Mouse (Mus musculus) lung, adult 2 months (tissue): ENCODE data around the gene Rab3ip. TPM values are rescaled to one million over a fixed set of nuclear protein-coding genes. Genes with fewer than 3 reads are reported as not detected.

ENCODE experiments used
- DNase-seq: peaks from one replicate; pipeline ENCODE4 v3.0.0; 2022
- H3K4me1 ChIP-seq: fragments of 200-500 bp; 2 replicates; pipeline ENCODE4 v1.6.1; 2011; ENCODE audit warnings: low read length; ENCODE audit not compliant: control insufficient read depth, insufficient read depth
- H3K4me3 ChIP-seq: fragments of 200-500 bp; replicated peaks from 2 replicates; pipeline ENCODE3; 2011; ENCODE audit warnings: low read depth, mild to moderate bottlenecking, control low read depth, low read length; ENCODE audit errors: extremely low read depth
- CTCF ChIP-seq: fragments of 200-500 bp; IDR thresholded peaks from 2 replicates; pipeline ENCODE4 v1.5.1; 2011; ENCODE audit warnings: mild to moderate bottlenecking, low read length, control low read depth; ENCODE audit not compliant: insufficient read depth
- POLR2A ChIP-seq: fragments of 200-500 bp; IDR thresholded peaks from 2 replicates; pipeline ENCODE4 v1.6.1; 2011; ENCODE audit warnings: low read depth, mild to moderate bottlenecking, control low read depth, low read length, borderline replicate concordance; ENCODE audit errors: extremely low read depth
- WGBS: fragments of 180-500 bp; shearing (Covaris S2); methylation state at CpG from one replicate; pipeline ENCODE4 v1.1.7; 2018; 5-methylcytosine and 5-hydroxymethylcytosine counted together
- polyA plus RNA-seq: library from polyadenylated mRNA; depleted of rRNA; stranded (reverse); fragments of >200 nt; gene quantifications from 2 replicates; pipeline ENCODE4 v1.2.3, GENCODE M21; 2012

The Rab3ip gene
- polyA plus RNA-seq, 1 experiment, result 108 TPM

DNA sequence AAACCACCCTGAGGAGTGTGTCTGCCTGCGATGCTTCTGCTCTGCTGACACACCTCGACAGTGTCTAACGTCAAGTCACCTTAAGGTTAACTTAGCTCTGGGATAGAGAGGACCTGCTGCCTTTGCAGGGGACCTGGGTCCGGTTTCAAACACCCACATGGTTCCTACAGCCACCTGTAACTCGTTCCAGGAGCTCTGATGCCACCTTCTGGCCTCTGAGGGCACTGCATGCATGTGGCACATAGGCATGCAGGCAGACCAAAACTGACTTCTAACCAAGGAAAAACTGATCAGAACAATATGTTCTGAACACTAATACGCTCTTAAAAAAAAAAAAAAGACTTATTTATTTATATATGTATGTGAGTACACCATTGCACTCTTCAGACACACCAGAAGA, 7.5 kb downstream of the Rab3ip start:
- TF ChIP-seq POLR2A (no peak), CTCF (peak; percentile 59)
- no peak for DNase-seq
- Histone ChIP-seq H3K4me1 (peaks cover 2% of the 10 kb centered on the region; the same call in 1 of the 2 replicates), H3K4me3 (no peak overlapping the region)
- WGBS, result 91% methylated on average over 6 of the region's 6 CpGs

- TF ChIP-seq CTCF, result no peak
- TF ChIP-seq POLR2A, result no peak
- 74% methylated on average over 12 of the region's 12 CpGs for WGBS
- Histone ChIP-seq H3K4me1 (peaks cover 4% of the 10 kb centered on the region), H3K4me3 (no peak overlapping the region)
- DNase-seq, result no peak
Measured at GRCm38 (mm10) chr10:116935028-116935427, 15.5 kb downstream of the Rab3ip start.

- Histone ChIP-seq H3K4me1 (peaks cover 4% of the 10 kb centered on the region), H3K4me3 (no peak overlapping the region)
- whole genome bisulfite sequencing, result 88% methylated on average over 7 of the region's 7 CpGs
- no peak for DNase-seq
- TF ChIP-seq POLR2A (no peak), CTCF (no peak)
Measured at GRCm38 (mm10) chr10:116933794-116934193, 16.8 kb downstream of the Rab3ip start.

DNA sequence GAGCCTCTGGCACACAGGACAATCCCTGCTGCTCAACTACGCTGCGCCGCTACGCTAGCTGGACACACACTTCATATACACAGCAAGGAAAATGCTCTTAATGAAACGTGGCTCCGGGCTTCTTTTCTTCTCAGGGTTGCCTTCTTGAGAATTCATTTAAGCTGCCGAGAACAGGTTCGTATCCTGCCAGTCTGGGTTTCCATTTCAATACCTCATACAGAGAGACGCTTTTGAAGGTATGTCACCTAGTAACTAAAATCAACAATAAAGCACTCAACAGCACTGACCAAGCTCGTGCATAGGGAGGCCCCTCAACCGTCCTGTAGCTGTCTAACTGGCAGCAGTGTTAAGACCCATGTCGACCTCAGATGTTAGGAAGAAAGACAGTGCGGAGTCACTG, 18.2 kb downstream of the Rab3ip start:
- peaks cover 4% of the 10 kb centered on the region for H3K4me1 ChIP-seq
- WGBS, result 84% methylated on average over 13 of the region's 13 CpGs
- no peak overlapping the region for H3K4me3 ChIP-seq
- DNase-seq, result no peak
- no peak for TF ChIP-seq POLR2A

DNA sequence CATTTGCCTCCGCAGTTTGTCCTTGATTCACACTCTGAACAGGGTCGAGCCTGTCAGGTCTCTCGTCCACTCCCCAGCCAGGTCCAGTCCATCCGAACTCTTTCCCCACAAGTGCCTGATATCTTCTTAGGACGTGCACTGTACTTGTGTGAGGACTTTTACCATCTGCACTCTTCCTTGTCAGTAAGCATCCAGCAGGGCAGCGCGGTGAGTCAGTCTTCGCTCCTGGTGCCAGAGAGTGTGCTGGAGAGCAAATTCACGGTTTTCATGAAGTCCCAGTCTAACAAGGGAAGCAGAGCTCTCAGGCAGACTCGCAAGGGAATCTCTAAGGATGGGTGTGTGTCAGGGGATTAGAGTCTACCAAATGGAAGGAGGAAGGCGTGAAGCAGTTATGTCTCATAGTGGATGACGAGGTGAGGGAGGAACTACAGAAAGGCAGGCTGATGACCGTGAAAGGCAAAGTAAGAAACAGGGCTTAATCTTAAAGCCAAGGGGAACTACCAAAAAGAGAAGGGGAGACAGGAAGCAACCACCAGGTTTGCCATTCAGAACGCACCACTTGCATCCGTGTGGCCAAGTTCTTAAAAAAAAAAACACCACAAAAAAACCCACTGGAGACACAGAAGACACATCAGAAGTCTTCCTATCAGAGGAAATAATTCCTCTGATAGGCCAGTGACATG, 18.9 kb downstream of the Rab3ip start:
- Histone ChIP-seq H3K4me1 (peaks cover 4% of the 10 kb centered on the region), H3K4me3 (no peak overlapping the region)
- WGBS, result 82% methylated on average over 15 of the region's 15 CpGs
- DNase-seq, result no peak
- TF ChIP-seq CTCF, result no peak
- no peak for TF ChIP-seq POLR2A

- peaks cover 4% of the 10 kb centered on the region for H3K4me1 ChIP-seq
- no peak for TF ChIP-seq CTCF
- no peak for TF ChIP-seq POLR2A
- no peak overlapping the region for H3K4me3 ChIP-seq
- no peak for DNase-seq
- 76% methylated on average over 6 of the region's 7 CpGs for WGBS
Measured at GRCm38 (mm10) chr10:116930936-116931335, 19.6 kb downstream of the Rab3ip start.

GRCm38 (mm10) chr10:116930506-116930905, 20.1 kb downstream of the Rab3ip start:
- peaks cover 4% of the 10 kb centered on the region for H3K4me1 ChIP-seq
- WGBS, result 31% methylated on average over 7 of the region's 7 CpGs
- no peak overlapping the region for H3K4me3 ChIP-seq
- DNase-seq, result peak; percentile 28
- no peak for TF ChIP-seq CTCF
- no peak for TF ChIP-seq POLR2A

DNA sequence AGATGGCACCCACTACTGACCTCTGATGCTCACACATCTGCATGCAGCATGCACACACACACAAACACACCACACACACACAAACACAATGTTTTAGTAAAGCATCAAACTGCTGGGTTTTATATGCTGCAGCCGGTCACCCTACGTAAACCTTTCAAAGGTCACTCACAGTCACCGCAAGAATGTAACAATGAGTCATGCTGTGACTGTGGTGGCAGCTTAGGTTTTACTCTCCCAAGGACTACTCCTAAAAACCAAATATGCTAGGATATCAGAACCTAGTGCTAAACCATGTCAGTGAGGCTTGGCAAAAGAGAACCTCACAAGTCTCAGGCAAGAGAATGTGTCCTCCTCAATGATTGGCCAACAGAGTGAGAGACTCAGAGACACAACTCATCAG, 21.7 kb downstream of the Rab3ip start:
- H3K4me3 ChIP-seq, result no peak overlapping the region
- H3K4me1 ChIP-seq, result peaks cover 4% of the 10 kb centered on the region
- TF ChIP-seq CTCF (no peak), POLR2A (no peak)
- WGBS, result 83% methylated on average over 3 of the region's 3 CpGs
- DNase-seq, result no peak

GRCm38 (mm10) chr10:116926428-116927113, 24.0 kb downstream of the Rab3ip start:
- TF ChIP-seq POLR2A (no peak), CTCF (no peak)
- Histone ChIP-seq H3K4me3 (no peak overlapping the region), H3K4me1 (peaks cover 4% of the 10 kb centered on the region)
- no peak for DNase-seq
- 83% methylated on average over 11 of the region's 11 CpGs for WGBS

DNA sequence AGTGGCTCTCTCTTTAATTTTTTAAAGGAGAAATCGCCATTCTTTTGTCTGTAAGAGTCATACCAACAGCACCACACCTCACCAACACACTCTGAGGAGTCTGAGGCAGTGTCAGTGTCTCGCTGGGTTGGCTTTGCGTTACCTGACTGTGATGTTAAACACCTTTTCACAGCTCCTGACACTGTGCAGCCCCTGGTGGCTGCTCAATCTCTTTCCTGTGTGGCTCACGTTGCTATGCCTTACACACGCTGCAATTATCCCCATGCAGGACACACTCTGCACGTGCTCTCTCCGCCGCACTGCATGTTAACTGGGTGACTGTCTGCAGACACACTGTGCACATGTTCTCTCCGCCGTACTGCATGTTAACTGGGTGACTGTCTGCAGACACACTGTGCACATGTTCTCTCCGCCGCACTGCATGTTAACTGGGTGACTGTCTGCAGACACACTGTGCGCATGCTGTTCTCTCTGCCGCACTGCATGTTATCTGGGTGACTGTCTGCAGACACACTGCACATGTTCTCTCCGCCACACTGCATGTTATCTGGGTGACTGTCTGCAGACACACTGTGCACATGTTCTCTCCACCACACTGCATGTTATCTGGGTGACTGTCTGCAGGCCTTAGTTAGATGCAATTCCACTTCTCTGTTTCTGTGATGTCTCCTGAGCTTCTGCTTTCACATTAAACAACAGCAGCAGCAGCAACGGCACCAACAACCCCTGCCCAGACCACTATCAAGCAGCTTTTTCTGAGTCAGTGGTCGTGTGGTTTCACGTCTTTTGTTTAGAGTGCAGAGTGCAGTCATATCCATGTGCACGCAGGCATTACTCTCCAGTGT, 26.7 kb downstream of the Rab3ip start:
- Histone ChIP-seq H3K4me3 (no peak overlapping the region), H3K4me1 (no peaks in the 10 kb centered on the region)
- 89% methylated on average over 19 of the region's 19 CpGs for WGBS
- TF ChIP-seq CTCF (no peak), POLR2A (no peak)
- no peak for DNase-seq
